Mouse (Mus musculus) 416B (cell line): ENCODE measurements around the gene Mtus2.

Source experiments
- DNase-seq: peaks from one replicate; pipeline ENCODE4 v3.0.0; 2011; ENCODE audit warnings: low read depth

The Mtus2 gene

DNA sequence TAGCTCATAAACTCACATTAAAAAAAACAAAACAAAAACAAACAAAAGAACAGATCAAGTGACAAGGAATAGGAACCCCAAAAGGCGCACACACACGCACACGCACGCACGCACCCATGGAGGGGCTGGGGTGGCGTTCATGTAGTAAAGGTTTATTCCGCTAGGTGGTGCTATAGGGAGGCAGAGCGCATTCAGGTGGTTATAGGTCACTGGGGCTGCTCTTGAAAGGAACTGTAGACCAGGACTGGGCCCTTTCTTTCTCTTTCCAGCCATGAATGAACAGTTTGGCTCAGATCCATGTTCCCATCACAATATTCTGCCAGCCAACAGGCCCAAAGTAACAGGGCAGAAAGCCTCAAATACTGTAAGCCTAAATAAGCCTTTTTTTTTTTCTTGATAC lies 389.4 kb downstream of the Mtus2 start:
- DNase-seq, result peak; percentile 31

DNA sequence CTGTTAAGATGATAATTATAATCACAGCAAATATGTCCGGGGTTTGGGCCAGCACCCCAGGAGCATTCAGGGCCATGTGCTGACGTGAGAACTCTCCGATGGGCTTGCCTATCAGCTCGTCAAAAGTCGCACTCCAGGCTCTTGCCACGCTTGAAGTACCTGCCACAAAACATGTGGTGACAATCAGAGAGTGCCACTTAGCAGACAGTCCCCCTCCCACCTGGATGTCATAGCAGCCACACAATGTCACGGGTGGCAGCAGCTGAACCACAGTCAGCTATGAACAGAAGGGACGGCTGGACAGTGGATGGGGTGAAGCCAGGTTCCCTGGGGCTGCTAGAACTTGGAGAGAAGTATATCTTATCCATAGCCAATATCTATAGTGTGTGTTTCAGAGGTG lies 391.0 kb downstream of the Mtus2 start:
- DNase-seq, result no peak

DNA sequence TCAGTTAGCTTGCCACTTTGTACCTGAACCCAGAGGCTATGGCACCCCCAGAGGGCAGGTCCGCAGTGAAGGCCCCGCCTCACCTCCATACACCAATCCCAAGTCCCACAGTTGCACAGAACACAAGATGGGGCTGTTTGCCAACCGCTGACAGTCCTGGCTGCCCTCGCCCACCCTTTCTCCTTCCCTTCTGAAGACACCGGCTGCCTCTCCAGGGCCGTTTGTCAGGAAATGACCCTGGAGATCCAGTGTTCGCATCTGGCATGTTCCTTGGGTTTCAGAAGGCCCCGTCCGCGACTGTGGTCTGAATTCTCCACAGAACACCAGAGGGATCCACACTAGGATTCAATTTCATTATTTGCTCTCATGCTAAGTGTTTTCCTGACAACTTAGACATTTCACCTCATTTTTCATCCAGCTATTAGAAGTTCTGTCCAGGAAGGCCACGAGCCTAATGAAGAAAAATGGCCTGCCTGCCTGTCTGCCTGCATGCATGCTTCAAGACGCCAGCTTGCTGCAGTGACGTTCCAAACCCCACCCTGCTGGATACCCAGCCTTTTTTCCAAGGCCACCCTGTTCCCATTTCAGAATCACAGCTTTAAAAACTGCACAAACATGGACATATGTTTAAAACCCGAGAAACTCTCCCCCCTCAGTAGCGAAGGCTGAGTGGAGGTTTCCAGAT lies 392.3 kb downstream of the Mtus2 start:
- DNase-seq, result no peak

DNA sequence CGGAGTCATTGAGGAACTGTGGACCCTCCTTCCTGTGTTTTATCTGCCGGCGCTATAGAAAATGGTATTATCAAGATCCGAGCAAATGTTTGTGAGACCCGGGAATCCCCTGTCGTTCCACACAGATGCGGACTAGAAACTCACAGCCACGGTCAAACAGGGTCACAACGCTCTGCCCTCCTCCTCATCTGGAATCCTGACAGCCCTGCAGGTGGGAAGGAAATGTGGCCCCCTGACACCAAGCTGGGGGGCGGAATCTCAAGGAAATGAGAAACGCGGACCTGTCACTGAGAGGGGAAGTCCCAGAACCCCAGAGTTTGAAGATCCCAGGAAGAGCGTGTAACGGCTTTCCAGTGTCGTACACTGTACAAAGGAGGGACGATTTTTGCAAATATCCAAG lies 396.3 kb downstream of the Mtus2 start:
- DNase-seq, result no peak

DNA sequence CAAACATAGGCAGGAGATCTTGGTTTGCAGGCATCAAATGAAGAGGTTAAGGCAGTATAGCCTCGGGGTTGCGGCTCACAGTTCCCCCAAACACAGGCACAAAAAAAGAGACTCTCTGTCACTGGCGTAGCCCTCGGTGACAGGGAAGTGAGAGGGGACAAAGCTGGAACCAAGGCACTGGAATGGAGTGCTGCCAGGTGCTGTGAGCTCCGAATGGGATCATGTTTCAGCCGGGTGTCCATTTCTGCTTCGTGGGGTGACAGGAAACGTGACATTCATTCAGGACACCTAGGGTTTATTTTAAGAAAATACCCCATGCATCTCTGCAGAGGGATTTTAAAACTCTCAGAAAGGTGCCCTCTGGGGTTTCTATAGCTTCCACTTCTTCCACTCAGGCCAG lies 397.4 kb downstream of the Mtus2 start:
- no peak for DNase-seq

DNA sequence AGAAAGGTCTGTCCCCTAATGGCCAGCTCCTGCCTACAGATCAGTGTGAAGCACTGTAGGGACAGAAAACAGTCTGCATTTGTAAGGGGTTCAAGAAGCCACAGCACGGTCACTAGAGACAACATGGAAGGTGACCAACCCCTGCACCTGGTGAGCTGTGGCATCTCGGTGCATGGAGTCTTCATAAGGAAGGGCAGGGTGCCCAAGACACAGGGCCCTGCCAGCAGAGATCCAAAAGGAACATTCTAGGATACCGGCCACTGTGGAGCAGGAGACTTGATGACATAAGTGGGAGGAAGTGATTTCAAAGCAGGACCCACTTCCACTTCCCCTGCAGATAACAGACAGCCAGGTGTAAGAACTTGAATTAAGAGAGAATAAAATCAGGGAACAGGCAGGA lies 398.7 kb downstream of the Mtus2 start:
- DNase-seq, result no peak

DNA sequence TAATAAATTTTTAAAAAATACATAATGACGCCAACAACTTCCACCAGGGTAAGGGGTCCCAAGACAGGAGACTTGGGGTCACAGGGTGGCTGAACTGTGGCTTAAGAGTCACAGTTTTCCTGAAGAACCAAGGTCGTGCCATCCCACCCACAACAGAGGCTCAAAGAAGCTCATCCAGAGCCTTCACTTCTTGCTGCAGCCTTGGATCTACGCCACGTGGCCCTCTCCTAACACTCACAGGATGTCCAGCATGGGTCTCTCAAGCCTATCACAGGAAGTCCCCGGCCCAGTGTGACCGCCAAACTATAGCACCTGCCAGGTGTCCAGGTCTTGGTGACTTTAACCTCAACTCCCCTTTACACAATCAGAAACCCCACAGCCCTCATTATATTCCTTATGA lies 400.0 kb downstream of the Mtus2 start:
- no peak for DNase-seq

DNA sequence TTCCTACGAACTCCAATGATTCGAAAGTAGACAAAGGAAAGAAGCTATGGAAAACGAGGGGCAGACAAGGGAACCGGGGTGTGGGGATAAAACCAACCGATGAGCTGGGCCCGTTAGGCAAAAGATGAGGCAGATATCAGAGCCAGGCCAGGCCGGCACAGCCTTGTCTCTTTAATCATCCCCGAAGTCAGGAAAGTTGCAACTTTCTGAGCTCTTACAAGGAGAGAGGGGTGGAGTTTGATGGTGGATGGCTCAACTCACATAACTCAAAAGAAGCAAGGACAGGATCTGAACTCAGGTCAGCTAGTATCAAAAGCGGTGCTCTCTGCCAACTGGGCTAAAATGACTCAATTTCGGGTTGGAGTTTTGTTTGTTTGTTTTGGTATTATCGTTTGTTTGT lies 402.0 kb downstream of the Mtus2 start:
- DNase-seq, result no peak

DNA sequence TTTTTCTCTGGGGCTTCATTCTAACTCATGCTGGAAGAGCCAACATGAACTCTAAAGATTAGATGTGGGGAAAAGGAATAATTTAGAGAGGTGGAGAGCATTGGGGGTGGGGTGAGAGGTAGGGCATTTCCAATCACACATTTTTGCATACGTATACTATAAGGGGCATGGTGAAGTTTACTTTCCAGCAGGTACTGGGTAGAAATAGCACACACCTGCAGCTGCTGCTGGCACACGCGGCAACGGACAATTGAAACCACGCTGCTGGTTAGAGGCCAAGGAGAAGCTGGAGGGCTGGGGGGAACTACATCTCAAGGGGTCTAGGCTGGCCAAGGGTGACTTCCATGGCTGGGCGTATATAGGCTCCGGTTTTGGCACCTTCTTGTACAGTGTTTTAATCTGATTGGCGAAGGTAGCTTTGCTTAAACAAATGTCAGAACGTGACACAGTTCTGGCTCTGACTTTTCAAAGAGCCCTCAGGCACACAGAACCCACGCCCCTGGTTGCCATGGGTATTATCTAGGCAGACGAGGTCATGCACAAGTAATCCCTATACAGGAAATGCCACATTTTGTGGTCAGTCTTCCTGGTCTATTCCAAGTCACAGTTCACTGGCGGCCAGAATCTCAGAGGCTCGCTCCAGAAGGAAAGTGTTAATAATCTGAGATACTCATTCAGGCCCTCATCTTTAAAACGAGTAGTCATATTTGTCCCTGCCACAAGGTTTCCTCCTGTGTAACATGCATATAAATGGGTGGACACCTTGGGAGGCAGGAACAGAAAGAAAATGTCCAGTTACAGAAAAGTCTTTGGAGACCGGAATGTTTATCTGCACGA lies 404.0 kb downstream of the Mtus2 start:
- DNase-seq, result peak; percentile 32

DNA sequence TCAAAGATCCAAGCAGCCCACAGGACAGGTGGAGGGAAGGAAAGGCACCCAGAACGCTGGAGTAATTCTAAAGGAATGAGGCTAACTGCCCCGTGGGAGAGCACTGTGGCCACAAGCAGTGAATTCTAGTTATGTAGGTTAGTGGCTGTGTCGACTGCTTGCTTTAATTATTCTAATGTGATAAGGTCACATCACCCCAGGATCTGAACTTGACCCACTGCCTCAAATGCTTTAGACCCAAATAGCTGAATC lies 404.6 kb downstream of the Mtus2 start:
- no peak for DNase-seq

DNA sequence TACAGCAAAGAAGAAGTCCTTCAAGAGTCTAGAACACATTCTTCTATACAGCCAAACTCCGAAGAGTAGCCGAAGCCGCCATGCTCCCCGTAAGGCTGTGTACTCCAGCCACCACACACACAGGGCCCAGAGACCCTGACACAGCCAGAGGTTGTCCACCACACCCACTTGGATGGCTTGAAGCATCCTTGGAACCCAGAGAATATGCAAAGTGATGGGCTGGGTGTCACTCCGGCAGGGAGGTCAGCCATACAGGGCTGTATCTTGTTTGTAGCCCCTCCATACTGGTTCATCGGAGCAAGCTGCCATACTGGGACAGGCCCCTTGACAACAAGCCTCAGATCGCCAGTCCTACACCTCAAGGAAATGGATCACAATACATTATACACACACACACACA lies 405.2 kb downstream of the Mtus2 start:
- no peak for DNase-seq

DNA sequence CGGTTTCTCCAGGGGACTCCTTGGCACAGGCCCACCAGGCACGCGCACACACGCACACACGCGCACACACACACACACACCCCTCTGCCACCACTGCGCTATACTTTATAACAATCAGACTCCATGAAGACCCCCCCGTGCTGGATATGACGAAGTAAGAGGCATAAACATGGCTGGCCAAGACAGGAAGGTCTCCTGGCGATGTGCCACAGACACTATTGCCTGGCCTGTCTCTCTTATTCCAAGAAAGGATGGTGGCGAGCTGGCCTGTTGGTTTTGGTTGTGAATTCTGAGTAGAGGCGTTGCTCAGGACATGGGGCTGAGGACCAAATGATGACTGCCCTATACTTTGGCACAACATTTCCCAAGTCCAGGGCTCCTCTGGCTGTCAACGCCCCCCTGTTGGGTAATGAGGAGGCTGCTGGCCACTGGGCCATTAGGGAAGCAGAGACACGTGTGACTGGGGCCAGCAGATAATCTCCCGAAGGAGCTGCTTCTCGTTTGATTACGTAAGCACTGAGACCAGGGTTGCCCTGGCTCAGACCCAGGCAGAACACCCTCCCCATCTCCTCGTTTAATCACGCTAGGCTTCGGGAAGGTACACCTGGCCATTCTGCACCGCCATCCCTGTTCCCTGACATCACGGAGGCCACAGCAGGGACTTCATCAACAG lies 406.5 kb downstream of the Mtus2 start:
- DNase-seq, result peak; percentile 49
